Mouse (Mus musculus) megakaryocyte, embryonic 14.5 days (primary cell): ENCODE results near the gene Txn2.

Source experiments
- FLI1 ChIP-seq: IDR thresholded peaks from 2 replicates; pipeline ENCODE4 v1.6.1; 2012; ENCODE audit warnings: low read length, inconsistent platforms, mixed read lengths
- GATA1 ChIP-seq: IDR thresholded peaks from 3 replicates; pipeline ENCODE4 v1.6.1; 2012; ENCODE audit warnings: mixed read lengths, low read length, inconsistent platforms, borderline replicate concordance

- TF ChIP-seq GATA1: no peak
- no peak for TF ChIP-seq FLI1
Measured at GRCm38 (mm10) chr15:77930986-77931688, 2.3 kb upstream of the Txn2 start.
